Mouse (Mus musculus) T-helper 2 cell (primary cell): Measurements from ENCODE around the gene Nrcam.

Source experiments
- in situ Hi-C: fragments of 300-600 bp; cut with MboI, MseI; formaldehyde crosslinking; loops from one replicate; pipeline ENCODE4 v1.15.1; 2025; ENCODE audit warnings: high pct_unique_total_duplicates

Nrcam gene

DNA sequence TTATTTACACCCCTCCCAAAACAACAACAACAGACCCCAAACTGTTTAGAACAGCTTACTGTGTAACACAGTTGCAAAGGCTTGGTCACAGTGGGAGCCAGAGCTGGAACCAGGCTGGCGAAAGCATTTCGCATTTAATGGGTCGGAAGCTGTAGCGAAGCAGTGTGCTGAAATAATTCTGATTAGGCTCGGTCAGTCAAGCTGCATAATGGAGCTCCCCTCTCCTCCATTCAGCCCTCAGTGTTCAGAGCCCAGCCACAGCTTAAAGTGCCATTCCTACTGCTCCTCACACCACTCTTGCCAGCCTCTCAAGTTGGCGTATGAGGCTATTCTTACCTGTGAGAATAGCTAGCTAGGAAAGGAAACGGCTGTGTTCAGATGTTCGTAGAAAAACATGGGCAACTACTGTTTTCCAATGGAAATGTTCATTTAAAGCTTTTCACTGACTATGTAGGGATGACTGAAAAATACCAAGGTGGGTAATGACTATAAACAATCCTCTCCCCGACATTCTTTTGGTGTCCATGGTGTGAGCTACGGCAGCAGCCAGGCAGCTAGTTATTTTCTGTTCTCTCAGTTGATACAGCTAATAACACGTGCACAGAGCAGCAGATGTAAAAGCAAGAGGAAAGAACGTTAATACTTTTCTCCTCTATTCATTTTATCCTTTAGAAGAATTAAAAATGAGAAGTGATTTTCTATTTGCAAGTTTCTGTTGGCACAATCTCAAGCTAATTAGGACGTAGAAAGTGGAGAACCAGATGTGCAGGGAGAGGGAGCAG is 108.6 kb downstream of the Nrcam start:
- in situ Hi-C loops: no loop called here

DNA sequence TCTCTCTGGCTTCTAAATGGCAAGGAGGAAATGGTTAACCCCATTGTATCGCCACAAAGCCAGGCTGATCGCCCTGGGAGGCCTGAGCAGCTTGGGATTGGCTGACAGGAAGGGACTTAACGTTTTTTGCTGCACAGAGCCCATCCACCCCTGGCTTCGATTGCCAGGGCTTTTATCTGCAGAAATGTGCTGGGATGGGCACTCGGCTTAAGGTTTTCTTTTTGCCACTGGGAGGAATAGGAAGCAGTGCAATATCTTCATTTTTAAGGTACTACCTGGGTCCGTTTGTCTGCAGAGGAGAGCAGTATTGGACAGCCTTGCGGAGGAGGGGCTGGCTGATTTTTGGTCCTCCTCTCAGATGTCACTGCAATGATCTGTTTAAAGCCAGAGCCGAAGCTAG is 110.2 kb downstream of the Nrcam start:
- in situ Hi-C loops: no loop called here

DNA sequence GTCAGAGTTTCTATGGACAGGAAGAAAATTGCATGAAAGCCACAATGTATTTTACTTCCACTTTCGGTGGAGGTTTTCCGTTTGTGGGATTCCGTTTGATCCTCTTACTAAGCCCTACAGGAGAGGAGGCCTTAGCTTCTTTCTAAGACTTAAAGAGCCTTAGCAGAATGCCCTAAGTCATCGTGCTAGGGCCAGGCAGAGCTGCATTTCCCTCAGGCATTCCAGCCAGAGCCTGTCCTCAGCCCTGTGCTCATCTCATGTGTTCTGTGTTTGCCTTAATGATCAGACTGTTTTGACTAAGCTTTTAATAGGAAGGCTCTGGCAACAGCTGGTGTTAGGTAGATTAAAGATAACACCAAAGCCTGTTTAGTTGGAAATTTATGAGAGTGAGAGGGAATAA is 111.5 kb downstream of the Nrcam start:
- in situ Hi-C loops: no loop called here

DNA sequence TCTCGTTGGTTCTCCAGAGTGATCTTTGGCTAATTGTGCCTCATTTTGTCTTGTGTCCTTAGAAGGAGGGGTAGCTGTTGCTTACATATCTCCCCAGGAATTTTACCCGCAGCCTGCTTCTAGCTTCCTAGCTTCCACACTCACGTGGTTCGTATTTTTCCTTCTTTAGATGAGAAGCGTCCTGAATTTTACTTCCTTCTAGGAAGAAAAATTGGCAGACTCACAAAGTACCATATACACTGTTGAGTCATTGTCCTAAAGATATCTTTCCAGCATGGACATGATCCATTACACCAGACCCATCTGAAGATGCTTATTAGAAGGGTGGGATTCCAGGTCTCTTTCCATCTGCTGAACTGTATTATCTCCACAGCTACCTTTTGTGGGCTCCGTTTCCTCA is 122.2 kb downstream of the Nrcam start:
- in situ Hi-C loops: no loop called here

DNA sequence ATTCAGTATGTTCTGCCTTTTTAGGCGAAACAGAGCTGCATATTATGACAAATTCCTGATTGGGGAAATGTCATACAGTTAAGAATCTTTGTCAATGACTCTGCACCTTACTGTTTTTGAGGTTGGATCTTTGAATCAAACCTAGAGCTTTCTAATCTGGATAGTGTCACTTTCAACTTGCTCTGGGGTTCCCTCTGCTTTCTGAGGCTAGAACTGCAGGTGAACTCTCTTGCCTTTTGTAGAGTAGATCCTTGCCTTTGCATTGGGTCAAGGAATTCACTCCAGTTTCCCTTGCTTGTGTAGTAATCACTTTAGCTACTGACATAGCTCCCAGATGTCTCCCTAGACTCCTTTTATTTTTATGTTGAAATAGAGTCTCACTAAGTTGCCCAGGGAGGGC is 123.1 kb downstream of the Nrcam start:
- in situ Hi-C loops: no loop called here

DNA sequence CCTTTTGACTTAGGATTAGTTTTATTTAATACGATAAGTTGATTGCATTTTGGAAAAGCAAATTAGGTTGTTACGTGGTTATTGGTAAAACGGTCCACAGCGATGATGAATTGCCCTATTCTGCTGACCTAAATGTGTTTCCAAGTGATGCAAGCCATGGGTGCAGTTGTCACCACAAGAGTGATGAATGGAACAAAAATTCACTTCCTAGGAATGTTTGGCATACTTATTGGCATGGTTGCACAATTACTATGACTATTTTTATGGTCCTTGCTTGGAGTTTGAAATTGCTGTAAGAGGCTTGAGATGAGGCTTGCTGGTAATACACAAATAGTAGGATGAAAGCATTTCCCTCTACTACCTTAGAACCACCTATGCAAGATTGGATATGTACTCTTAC is 125.1 kb downstream of the Nrcam start:
- in situ Hi-C loops: no loop called here

DNA sequence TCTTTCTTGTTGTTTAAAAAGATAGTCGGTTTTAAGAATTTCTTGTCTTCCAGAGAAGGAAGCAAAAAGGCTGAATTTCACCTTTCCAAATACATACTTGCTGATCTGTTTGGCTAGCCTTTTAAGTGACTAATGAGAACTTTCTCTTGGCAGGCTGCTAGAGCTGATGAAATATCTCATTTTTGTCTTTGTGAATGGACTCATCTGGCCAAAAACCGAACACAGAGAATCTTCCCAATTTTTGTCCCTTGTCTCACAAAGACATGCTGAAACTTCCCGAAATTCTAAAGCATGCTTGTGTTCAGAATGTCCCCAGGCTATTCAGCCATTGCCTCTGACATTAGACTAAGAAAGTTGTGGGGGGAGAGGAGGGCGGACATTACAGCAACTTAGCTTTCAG is 129.3 kb downstream of the Nrcam start:
- in situ Hi-C loops: no loop called here

DNA sequence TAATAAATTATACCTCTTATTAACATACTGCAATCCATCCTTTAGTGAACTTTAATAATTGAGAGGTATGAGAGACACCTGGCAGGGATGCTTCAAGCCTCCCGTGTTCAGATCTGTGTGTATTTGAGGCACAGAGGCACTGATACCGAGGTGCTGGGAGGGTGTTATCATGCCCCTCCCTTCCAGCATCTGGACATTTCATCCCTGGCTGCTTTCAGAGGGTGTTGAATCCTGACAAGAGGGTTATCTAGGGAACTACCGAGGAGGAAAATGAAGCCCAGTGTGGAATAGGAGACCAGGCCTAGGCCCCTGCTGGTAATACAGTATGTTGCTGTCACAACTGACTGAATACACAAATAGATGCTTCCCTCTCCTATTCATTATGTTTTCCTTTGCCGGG is 133.8 kb downstream of the Nrcam start:
- in situ Hi-C loops: no loop called here

DNA sequence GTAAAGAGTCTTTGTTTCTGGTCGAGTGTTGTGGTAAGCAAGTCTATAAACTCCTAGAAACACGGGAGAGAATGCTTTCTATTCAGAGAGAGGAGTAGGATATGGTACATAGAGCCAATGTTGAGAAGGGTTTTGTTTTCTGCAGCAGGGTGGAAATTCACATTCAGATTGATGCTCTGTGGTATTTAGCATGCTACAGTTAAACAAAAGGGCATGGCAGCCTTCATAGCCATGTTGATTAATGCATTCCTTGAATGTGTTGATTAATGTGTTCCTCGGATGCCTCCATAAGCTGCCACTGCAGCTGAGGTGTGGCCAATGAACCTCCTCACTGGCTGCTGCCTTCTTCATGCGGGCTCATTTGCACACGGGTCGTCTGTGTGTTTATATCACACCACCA is 134.3 kb downstream of the Nrcam start:
- in situ Hi-C loops: no loop called here

DNA sequence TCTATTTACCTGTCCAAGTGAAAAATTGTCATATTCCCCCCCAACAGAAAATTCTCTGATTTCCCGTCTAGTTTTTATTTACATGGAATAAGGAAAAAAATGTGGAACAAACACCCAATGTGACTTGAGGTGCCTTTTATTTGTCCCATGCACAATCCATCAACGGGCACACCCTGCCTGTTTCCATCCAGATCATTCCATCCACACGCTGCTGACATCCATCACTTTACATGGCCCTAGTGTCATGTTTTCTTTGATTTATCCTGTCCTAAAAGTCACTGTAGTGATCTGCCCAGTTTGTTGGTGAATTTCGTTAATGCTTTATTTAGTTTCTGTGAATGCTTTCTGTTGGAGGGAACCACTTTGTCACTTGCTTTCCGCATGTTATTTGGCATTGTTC is 142.4 kb downstream of the Nrcam start:
- in situ Hi-C loops: no loop called here

DNA sequence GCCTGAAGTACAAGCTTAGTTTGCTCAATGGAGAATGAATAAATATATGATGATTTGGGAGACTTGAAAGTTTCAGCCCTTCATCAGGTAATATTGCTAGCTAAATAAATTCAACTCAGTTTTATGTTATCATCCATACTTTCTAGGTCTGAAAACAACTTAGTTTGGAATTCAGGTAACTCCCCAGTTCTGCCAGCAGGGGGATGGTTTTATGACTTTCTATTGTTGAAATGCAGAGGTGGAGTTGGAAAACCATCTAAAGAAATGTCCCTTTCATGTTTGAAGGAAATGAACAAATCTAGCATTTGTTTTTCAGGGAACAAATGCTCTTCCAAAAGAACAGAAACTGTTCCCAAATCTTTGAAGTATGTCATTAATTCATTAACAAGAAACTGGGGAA is 146.7 kb downstream of the Nrcam start:
- in situ Hi-C loops: no loop called here

DNA sequence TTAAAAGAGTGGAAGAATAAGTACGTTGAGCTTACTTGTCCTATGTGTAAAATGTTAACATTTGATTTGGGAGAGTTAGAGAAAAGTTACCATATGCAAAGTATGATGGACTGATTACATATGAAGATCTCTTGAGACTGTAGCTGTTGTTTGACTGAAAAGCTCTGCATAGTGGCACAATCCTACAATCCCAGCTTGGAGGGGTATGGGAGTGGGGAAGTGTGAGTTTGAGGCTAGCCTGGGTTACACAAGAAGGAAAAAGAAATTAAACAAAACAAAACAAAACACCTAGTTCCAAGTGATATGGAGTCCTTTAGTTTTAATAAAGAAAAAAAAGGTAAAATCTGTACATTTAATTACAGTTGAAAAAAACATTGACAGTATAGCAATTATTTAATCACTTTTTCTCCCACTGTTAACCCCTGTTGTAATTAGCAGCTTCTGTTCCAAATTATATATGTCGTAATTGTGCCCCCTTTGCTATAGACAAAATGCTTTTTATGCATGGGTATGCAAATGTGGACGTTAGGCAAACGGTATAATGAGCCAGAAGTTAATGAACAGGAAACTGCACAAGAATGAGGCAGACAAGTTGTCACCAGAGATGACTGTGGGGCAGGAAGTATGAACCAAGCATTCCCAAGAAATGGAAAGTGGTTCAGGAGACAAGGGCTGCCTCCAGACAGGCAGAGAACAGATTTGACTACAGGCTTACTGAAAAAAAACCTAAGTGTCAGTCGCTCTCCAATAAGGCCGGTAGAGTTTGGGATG is 150.8 kb downstream of the Nrcam start:
- in situ Hi-C loops: no loop called here

DNA sequence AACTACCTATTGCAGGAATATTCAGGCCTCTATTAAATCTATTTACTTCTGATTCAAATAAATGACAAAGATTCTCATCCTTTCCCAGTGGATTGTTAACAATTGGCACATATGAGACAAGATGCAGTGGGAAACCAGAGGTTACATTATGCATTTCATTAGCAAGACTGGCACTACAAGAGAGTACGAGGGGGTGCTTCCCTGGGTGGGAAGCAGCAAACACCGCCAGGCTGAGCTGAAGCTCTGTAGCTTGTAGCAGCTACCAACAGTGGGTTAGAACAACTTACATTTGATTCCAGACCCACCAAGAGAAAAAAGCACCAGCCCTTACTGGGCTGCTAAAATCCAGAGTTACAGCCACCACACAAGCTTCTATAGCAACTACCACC is 151.3 kb downstream of the Nrcam start:
- in situ Hi-C loops: no loop called here

DNA sequence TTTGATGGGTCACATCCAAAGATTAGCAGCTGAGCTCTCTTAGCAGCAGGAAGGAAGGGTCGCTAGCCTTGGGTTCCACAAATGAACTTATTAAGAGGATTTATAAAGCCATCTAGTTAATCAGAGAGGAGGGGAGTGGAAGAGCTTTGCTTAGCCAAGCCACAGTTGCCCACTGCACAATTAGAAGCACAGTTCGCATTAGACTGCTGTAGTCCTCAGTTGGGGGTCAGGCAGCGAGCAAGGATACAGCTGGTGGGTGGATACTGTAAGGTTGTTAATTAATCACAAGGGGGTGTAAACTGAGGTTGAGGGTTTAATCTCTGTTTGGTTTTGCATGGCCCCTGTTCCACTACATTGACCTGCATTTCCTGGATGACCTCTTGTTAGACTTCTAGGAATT is 152.7 kb downstream of the Nrcam start:
- in situ Hi-C loops: no loop called here

DNA sequence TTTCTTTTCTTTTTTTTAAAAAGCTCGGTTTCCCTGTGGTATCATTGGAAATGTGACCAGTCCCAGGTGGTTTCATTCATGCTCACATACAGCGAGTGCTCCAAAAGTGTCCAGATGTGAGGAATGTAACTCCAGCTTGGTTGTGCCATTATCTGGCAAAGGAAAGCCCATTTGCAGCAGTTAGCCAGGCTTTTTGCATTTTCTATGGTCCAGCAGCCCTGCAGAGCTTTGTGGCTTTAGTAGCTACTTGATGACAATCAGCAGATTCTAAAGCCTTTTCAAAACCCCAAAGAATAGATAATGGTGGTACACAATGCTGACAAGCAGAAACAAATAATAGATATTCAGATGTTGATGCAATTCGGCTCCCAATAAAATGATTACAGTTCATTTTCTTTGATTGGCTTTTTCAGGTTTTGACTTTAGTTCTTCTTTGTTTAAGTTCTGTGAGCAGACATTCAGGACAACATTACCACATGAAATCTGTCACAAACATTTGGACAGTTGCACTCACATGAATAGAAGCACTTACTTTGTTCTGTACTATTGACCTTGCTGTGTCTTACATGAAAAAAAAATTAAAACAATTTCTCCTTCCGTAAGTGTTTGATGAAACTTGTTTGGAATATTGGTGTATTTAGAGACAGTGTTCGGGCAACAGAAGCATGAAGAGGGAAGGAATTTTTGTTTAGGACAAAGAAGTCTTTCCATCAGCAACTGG is 164.2 kb downstream of the Nrcam start:
- in situ Hi-C loops: no loop called here

DNA sequence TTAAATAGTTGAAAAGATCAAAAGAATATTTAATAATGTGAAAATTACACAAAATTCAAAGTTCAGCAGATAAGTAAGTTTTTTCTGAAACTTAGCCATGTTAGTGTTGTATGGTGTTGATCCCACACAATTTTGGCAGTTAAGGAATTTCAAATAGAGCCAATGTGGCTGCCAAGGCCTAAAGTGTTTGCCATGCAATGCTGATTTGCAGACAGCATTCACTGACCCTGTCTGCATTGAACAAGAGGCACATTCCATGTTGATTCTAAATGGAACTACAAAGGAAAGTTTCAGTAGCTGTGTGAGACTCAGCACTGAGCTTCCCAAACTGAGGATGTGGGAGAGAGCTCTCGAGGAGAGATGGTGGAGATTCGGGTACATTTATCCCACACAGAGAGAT is 169.1 kb downstream of the Nrcam start:
- in situ Hi-C loops: no loop called here

DNA sequence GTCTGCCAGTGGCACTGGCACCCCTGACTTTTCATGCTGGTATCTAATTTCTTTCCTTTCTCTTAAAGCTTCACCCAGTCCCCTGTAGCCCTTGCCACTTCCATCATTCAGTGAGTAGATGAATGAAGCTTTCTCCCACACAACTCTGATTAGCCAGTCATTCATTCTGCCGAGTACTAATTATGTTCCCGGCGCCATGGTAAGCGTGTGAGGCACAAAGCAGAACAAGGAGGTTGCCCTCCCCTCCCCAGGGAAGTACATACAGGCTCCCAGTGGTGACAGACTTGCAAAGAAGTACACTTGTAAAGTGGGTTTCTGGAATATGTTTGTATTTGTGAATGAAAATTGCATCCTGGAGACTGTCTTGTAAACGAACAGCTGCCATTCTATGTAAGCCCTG is 170.2 kb downstream of the Nrcam start:
- in situ Hi-C loops: no loop called here

DNA sequence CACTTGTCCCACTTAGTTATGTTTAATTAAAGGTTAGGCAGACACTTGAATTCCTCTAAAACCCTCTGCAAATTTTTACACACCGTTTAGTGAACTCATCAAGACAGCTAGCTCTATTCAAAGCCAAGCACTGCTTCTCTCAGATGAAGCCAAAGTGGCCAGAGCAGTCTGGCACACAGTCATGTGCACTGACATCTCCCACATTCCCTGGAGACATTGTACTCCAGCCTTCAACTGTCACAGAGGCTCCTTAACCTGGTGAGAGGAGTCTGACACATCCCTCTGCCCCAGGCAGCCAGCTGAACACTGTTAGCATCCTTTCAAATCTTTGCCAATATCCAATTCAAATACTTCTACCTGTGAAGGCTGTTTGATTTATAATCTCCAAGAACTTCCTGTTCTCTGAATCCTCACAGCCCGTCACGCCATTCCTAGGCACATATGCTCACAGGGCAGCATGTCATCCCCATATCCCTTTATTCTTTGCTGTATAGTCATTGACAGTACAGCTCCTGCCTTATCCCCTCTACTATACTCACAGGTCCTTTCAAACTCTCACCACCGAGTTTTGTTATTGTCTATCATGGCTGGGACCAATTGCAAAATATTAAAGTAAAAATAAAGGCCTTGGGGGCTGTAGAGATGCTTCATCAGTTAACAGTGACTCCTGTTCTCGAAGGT is 173.3 kb downstream of the Nrcam start:
- in situ Hi-C loops: no loop called here

DNA sequence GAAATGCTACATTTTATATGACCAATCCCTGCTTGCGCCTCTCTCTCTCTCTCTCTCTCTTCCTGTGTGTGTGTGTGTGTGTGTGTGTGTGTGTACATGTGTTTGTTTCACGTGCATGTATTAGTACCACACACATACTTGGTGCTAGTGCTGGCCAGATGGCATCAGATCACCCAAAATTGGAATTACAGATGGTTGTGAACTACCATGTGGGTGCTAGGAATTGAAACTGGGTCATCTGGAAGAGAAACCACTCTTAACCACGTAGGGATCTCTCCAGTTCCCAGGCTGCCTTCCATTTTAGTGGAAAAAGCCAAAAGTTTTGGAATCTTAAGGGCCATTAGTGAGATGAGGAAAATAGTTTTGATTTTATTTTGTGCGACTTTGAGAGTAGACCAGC is 175.1 kb downstream of the Nrcam start:
- in situ Hi-C loops: no loop called here

DNA sequence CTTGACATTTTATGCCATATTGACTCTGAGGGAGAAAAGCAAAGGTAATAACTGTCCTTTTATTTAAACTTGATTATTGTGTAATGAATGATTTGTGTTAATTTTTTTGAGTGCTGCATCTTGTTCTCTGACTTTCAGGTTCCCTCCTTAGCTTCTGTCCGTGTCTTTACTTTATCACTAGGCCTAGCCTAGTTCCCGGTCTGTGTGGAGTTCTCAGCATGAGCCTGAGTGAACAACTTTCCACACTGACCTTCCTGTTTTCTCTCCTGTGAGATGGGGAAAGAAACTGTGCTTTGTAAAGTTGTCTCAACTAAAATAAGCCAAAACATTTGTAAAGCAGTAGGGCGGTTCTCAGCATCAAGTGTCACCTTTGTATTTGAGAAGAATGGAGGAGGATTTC is 179.9 kb downstream of the Nrcam start:
- in situ Hi-C loops: no loop called here

DNA sequence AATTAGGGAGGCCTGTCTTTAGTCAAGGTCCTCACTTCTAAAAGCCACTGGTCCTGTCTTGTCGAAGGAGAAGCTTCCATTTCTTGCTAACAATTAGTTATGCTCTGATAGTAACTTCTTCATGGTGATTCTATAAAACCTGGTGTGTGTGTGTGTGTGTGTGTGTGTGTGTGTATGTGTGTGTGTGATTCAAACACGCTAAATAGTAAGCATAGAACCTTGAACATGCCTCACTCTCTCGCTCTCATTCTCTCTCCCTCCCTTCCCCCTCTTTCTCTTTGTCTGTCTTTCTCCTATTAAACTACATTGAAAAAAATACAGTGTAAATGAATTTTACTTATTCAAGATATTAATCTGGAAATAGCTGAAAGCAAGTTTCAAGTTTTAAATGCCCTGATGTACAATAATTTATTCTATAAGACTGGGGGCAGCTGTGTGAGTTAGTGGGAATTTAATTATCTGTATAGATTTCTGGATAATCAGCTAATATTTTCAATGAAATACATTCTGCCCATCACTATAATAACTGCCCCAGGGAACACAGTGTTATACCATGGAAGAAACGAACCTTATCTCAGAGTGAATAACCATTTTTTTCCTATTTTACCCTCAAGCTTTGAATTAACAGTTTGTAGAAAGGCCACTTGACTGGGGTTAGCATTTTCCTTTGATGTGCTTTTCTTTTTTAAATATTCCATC is 180.9 kb downstream of the Nrcam start:
- in situ Hi-C loops: no loop called here

DNA sequence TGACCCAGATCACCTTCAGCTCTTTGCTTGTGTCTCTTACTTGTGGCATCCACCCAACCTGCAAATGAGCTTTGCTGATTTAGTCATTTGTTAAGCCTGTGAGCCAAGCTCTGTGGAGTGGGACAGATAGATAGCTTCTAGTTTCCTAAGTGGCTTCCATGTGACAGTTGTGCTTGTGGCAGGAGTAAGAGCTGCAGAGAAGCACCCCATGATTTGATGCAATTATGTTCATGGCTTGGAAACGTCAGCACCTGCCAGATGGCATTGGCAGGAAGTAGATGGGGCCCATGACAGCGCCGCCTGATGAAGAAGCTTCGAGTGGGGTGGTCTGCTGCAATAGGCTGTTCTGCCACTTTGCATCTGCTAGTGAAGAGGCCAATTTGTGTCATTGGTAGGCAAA is 186.4 kb downstream of the Nrcam start:
- in situ Hi-C loops: no loop called here
